Mouse (Mus musculus) MEL (cell line): Measurements from ENCODE around the gene Frat1. TPM values are rescaled to one million over a fixed set of nuclear protein-coding genes. Genes with fewer than 3 reads are reported as not detected.

ENCODE experiments used
- DNase-seq: peaks from one replicate; pipeline ENCODE4 v3.0.0; 2011; ENCODE audit warnings: low read depth, low spot score
- H3K27ac ChIP-seq: 2 replicates; pipeline ENCODE4 v1.5.1; 2012; ENCODE audit warnings: low read depth, mild to moderate bottlenecking, control low read depth, low read length, moderate library complexity; ENCODE audit not compliant: control insufficient read depth
- H3K27me3 ChIP-seq, 2 experiments: fragments of 150-350 bp in 1 of 2; sonication (generic) in 1 of 2; 2 replicates each; pipeline ENCODE4 v1.6.1; 2012; ENCODE audit warnings: low read length in 2 of 2, mild to moderate bottlenecking in 2 of 2, improper control_type of control experiment in 1 of 2, moderate library complexity in 1 of 2; ENCODE audit not compliant: insufficient read depth in 2 of 2, control insufficient read depth in 1 of 2
- H3K36me3 ChIP-seq, 2 experiments: 2 replicates each; pipeline ENCODE4 v1.6.1; 2012 to 2014; ENCODE audit warnings: low read length in 2 of 2, improper control_type of control experiment in 1 of 2, inconsistent platforms in 1 of 2, mild to moderate bottlenecking in 1 of 2; ENCODE audit not compliant: insufficient read depth in 2 of 2, control insufficient read depth in 1 of 2
- H3K4me1 ChIP-seq, 2 experiments: fragments of 150-350 bp in 1 of 2; sonication (generic) in 1 of 2; 2 replicates each; pipeline ENCODE4 v1.6.1; 2012; ENCODE audit warnings: low read length in 2 of 2, improper control_type of control experiment in 1 of 2, mild to moderate bottlenecking in 1 of 2; ENCODE audit not compliant: insufficient read depth in 2 of 2, control insufficient read depth in 1 of 2
- H3K4me3 ChIP-seq, 2 experiments: fragments of 150-350 bp in 1 of 2; sonication (generic) in 1 of 2; 2 replicates each; pipeline ENCODE4 v1.5.1; 2012; ENCODE audit warnings: low read depth in 2 of 2, low read length in 2 of 2, mild to moderate bottlenecking in 2 of 2, moderate library complexity in 2 of 2, control low read depth in 1 of 2, improper control_type of control experiment in 1 of 2; ENCODE audit not compliant: control insufficient read depth in 1 of 2, insufficient read depth in 1 of 2
- H3K79me2 ChIP-seq: 2 replicates; pipeline ENCODE4 v1.6.1; 2012; ENCODE audit warnings: mild to moderate bottlenecking, low read length, moderate library complexity; ENCODE audit not compliant: control insufficient read depth, poor library complexity, insufficient read depth
- H3K9ac ChIP-seq: 2 replicates; pipeline ENCODE4 v1.6.1; 2012; ENCODE audit warnings: low read depth, mild to moderate bottlenecking, control low read depth, low read length, moderate library complexity; ENCODE audit not compliant: control insufficient read depth, poor library complexity, severe bottlenecking
- H3K9me3 ChIP-seq: fragments of 150-350 bp; sonication (generic); replicated peaks from 2 replicates; pipeline ENCODE4 v1.6.1; 2012; ENCODE audit warnings: mild to moderate bottlenecking, low read length, improper control_type of control experiment, moderate library complexity; ENCODE audit not compliant: insufficient read depth
- CHD2 ChIP-seq: IDR thresholded peaks from 2 replicates; pipeline ENCODE4 v1.6.1; 2011; ENCODE audit warnings: low read length, improper control_type of control experiment
- CTCF ChIP-seq, 3 experiments: IDR thresholded peaks in 2 of 3; conservative IDR thresholded peaks in 1 of 3; 2 replicates each; pipeline ENCODE4 v1.5.1; 2011 to 2012; ENCODE audit warnings: low read length in 3 of 3, low read depth in 2 of 3, mild to moderate bottlenecking in 2 of 3, improper control_type of control experiment in 1 of 3, inconsistent platforms in 1 of 3, mixed read lengths in 1 of 3, moderate library complexity in 1 of 3; ENCODE audit not compliant: control insufficient read depth in 1 of 3, insufficient read depth in 1 of 3, poor library complexity in 1 of 3, severe bottlenecking in 1 of 3
- E2F4 ChIP-seq: IDR thresholded peaks from 2 replicates; pipeline ENCODE4 v1.6.1; 2011; ENCODE audit warnings: low read depth, low read length, improper control_type of control experiment, borderline replicate concordance
- JUND ChIP-seq: IDR thresholded peaks from 2 replicates; pipeline ENCODE4 v1.6.1; 2011; ENCODE audit warnings: low read depth, mild to moderate bottlenecking, improper control_type of control experiment, low read length
- MAX ChIP-seq: IDR thresholded peaks from 2 replicates; pipeline ENCODE4 v1.6.1; 2011; ENCODE audit warnings: low read length, improper control_type of control experiment
- MAZ ChIP-seq: IDR thresholded peaks from 2 replicates; pipeline ENCODE4 v1.6.1; 2012; ENCODE audit warnings: low read depth, mild to moderate bottlenecking, inconsistent platforms, low read length, improper control_type of control experiment
- MEF2A ChIP-seq: IDR thresholded peaks from 2 replicates; pipeline ENCODE4 v1.6.1; 2014; ENCODE audit warnings: low read depth, mild to moderate bottlenecking, inconsistent platforms, low read length, improper control_type of control experiment; ENCODE audit not compliant: poor library complexity, insufficient replicate concordance, severe bottlenecking; ENCODE audit errors: extremely low read depth
- MYB ChIP-seq: IDR thresholded peaks from 2 replicates; pipeline ENCODE4 v1.6.1; 2011; ENCODE audit warnings: mild to moderate bottlenecking, low read depth, low read length, improper control_type of control experiment
- MYC ChIP-seq: IDR thresholded peaks from 2 replicates; pipeline ENCODE4 v1.6.1; 2011; ENCODE audit warnings: low read depth, mild to moderate bottlenecking, low read length, improper control_type of control experiment, moderate library complexity
- NELFE ChIP-seq: IDR thresholded peaks from 2 replicates; pipeline ENCODE4 v1.6.1; 2011; ENCODE audit warnings: low read depth, low read length, improper control_type of control experiment
- POLR2AphosphoS2 ChIP-seq: IDR thresholded peaks from 2 replicates; pipeline ENCODE4 v1.6.1; 2011; ENCODE audit warnings: low read length, improper control_type of control experiment
- RAD21 ChIP-seq: IDR thresholded peaks from 2 replicates; pipeline ENCODE4 v1.6.1; 2011; ENCODE audit warnings: mild to moderate bottlenecking, low read depth, low read length, improper control_type of control experiment
- SIN3A ChIP-seq: IDR thresholded peaks from 2 replicates; pipeline ENCODE4 v1.6.1; 2012; ENCODE audit warnings: low read length, improper control_type of control experiment, inconsistent platforms
- SMC3 ChIP-seq: IDR thresholded peaks from 2 replicates; pipeline ENCODE4 v1.6.1; 2011; ENCODE audit warnings: low read depth, low read length, improper control_type of control experiment
- ZMIZ1 ChIP-seq: IDR thresholded peaks from 2 replicates; pipeline ENCODE4 v1.6.1; 2012; ENCODE audit warnings: low read depth, mild to moderate bottlenecking, inconsistent platforms, low read length, improper control_type of control experiment, moderate library complexity
- ZNF384 ChIP-seq: IDR thresholded peaks from 2 replicates; pipeline ENCODE4 v1.6.1; 2012; ENCODE audit warnings: low read depth, mild to moderate bottlenecking, inconsistent platforms, low read length, improper control_type of control experiment
- polyA plus RNA-seq, 2 experiments: library from polyadenylated mRNA; stranded (reverse) in 1 of 2; unstranded in 1 of 2; fragments of >175 nt in 1 of 2; fragments of >200 nt in 1 of 2; gene quantifications; 2 replicates each; pipeline versions ENCODE4 v1.2.1 to v1.2.4; 2012; ENCODE audit warnings: low replicate concordance in 2 of 2, low read depth in 1 of 2; ENCODE audit not compliant: insufficient read length in 2 of 2, insufficient read depth in 1 of 2, missing spikeins in 1 of 2
- total RNA-seq: library from RNA; depleted of rRNA; stranded (reverse); fragments of 300-350 nt; gene quantifications from 2 replicates; pipeline ENCODE4 v1.2.3, GENCODE M21; 2012

The Frat1 gene
- total and polyA plus RNA-seq, 3 experiments: 31.5 to 36.0 TPM; not detected in 1

DNA sequence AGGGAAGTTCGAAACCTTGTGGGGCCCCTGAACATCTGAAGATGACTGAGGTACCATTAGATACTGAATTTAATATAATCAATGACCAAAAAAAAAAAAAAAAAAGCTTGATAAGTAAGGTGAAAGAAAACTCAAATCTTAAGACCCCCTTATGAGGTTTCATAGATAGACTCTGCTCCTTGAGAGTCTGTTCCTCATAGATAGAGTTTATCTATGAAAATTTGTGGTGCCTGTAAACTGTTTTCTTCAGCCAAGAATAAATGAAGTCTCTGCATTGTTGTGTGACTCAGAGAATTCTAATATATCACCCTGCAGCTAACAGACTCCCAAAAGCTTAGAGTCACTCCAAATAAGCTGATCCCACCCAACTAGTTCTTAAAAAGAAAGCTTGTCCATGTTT is 42.9 kb upstream of the Frat1 start (continued):
- no peak for TF ChIP-seq MYB

DNA sequence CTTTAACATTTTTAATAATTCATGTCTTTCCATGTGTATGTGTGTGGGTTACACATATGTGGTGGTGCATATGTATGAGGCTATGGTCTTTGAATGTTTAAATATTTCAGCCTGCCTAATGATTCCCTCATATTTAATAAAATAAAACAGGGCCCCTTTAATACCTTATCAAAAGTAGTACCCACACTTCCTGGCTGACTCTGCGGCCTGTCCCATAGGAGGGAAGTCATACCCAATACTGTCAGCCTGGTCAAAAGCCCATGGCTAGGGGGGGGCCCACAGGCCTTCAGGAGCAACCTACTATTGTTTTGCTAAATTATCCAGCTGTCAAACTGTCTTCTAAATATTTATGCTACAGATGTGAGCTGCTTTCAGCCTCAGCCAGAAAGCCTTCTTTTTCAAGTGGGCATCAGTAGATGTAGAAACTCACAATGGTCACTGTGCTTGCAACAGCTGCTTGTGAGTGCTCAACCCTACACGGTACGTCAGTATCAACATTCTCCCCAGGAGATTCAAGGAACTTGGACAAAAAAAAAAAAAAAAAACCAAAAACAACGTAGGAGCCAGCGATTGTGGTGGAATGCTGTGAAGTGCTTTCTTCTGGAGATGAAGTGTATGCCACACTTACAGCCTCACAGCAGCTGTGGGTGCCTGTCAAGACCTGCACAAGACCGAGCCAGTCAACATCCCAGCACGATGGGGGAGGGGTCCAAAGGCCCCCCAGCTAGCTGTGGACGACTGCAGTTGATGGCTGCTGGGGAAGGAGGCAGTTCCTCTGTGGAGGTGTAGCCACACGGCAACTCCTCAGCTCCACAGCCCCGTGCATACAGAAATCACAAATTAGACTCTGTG is 40.4 kb upstream of the Frat1 start:
- DNase-seq: no peak
- Histone ChIP-seq H3K9ac (no peak overlapping the region), H3K79me2 (peaks cover 13% of the 10 kb centered on the region), H3K36me3 (peaks cover 14 to 40% of the 10 kb centered on the region in 2 experiments), H3K9me3 (no peaks in the 10 kb centered on the region), H3K27me3 (no peaks in the 10 kb centered on the region), H3K27ac (no peak overlapping the region), H3K4me3 (no peak overlapping the region), H3K4me1 (peaks cover 17% of the 10 kb centered on the region in 2 experiments)
- TF ChIP-seq SIN3A (0 out of 2 replicates have a peak, but pooled peaks have one; percentile 26), ZNF384 (peak; percentile 29; the same call in 1 of the 2 replicates), MYC (no peak)

DNA sequence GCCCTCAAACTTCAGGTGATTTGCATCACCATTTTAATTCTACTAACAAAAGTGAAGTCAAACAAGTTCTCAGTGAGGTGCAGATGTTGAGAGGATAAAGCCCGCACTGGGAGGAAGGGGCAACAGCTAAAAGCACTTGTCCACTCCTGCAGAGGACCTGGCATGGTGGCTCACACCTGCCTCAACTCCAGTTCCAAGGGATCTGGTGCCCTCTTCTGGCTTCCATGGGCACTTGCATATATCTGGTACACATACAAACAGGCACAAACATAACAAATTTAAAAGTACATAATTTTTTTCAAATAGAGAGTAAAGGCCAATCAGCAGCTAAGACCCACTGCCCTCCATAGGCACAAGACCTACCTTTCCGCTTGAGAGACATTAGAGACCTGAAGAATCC is 38.4 kb upstream of the Frat1 start:
- TF ChIP-seq CTCF (IDR thresholded peaks at IDR 0.05 in 2 of 3, conservative IDR thresholded peaks at IDR 0.05 in 1 of 3; ENCODE audit: control insufficient read depth in 1 of 3, insufficient read depth in 1 of 3, low read depth in 2 of 3, low read length in 3 of 3, poor library complexity in 1 of 3, severe bottlenecking in 1 of 3) (peak; percentile 46 to 65 (median 59)), MAZ (no peak), RAD21 (peak; percentile 45), MAX (no peak), MEF2A (no peak), POLR2AphosphoS2 (no peak), CHD2 (no peak), ZMIZ1 (no peak), NELFE (no peak), SMC3 (peak; percentile 49), E2F4 (no peak), MYC (no peak), JUND (no peak)
- TF ChIP-seq, all 39 proteins: peak for 3
- peak; percentile 59 for DNase-seq

More for the DNA sequence above, 38.4 kb upstream of the Frat1 start:
- peaks cover 17 to 19% of the 10 kb centered on the region in 2 experiments for H3K4me1 ChIP-seq
- H3K9me3 ChIP-seq: no peaks in the 10 kb centered on the region
- H3K79me2 ChIP-seq: peaks cover 23% of the 10 kb centered on the region
- H3K27me3 ChIP-seq: no peaks in the 10 kb centered on the region
- H3K4me3 ChIP-seq: no peak overlapping the region
- no peak overlapping the region for H3K27ac ChIP-seq
- H3K36me3 ChIP-seq: peaks cover 3 to 40% of the 10 kb centered on the region in 2 experiments
- H3K9ac ChIP-seq: no peak overlapping the region
